Mouse (Mus musculus) 416B (cell line): ENCODE measurements around the gene Mrps33.
A peak's percentile ranks its signal among the peaks of the same experiment; 100 is the strongest.

Source experiments
- DNase-seq: peaks from one replicate; pipeline ENCODE4 v3.0.0; 2011; ENCODE audit warnings: low read depth

The Mrps33 gene

GRCm38 (mm10) chr6:39780857-39781666 lies 29.7 kb downstream of the Mrps33 start:
- DNase-seq: peak; percentile 63

DNA sequence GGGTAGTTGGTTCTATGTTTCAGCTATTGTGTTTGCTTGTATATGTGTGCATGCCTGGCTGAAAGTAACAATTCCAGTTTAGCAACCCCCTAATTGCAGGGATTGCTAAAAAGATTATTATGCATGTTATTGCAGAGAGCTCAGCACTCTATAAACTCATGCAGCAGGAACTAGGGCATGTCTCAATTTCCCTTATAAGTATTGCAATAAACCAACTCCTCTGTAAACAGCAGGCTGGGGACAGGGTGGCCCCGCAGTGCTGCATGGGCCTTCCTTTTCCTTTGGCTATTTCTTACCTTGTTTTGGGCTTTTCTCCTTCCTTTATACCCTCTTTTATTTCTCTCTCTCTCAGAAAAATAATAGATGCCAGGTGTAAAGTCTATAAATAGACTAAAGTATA lies 32.3 kb downstream of the Mrps33 start:
- peak; percentile 28 for DNase-seq

GRCm38 (mm10) chr6:39776275-39776674 lies 34.5 kb downstream of the Mrps33 start:
- DNase-seq: peak; percentile 42

DNA sequence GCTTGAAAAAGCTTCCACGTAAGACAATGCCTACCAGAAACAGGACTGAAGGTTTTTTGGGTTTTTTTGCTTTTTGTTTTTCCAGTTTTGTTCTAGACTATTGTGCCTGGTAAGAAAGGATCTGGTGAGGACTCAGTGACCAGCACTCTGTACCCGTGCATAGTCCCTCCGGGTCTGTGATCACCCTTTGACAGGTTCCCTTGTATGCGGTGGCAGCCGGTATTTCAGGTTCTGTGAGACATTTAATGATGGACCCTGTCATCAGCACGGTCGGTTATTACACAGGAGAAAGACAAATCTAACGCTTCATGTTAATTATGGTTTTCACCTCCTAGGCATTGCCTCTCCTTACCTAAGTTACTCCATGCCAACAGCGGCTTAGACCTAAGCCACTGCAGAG lies 35.8 kb downstream of the Mrps33 start:
- DNase-seq: no peak

DNA sequence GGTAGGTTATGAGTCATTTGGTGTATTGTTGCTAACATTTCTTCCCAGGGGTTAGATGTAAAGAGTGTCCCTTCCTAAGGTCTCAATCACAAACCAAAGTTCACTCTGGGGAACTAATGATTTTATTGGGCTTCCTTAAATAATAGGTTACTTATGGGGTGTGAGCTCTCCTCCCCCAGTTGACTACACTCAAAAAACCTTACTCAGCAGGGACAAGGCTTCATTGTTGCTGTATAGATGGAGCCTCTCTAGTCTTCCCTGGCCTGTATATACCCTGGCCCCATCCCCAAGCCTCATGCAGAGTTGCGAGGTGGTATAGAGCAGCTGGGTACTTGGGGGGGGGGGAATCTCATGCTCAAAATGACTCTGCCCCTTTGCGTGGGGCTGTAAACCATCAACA lies 53.6 kb downstream of the Mrps33 start:
- DNase-seq: no peak
